Mouse (Mus musculus) liver, embryonic 13.5 days (tissue): ENCODE measurements around the gene Tpcn2. TPM values are rescaled to one million over a fixed set of nuclear protein-coding genes. Genes with fewer than 3 reads are reported as not detected.

ENCODE experiments used
- ATAC-seq: fragments of 200-750 bp; cut with Nextera tagmentation; 2 replicates; pipeline ENCODE4 v1.8.0; 2017; ENCODE audit warnings: low read depth, mild to moderate bottlenecking, moderate number of reproducible peaks, moderate library complexity
- DNase-seq: peaks from one replicate; pipeline ENCODE4 v3.0.0; 2022
- H3K27ac ChIP-seq: fragments of 300-500 bp; sonication (generic); 2 replicates; pipeline ENCODE4 v1.5.1; 2015; ENCODE audit warnings: moderate library complexity, mild to moderate bottlenecking, inconsistent platforms
- H3K27me3 ChIP-seq: fragments of 300-500 bp; sonication (generic); 2 replicates; pipeline ENCODE4 v1.6.1; 2015; ENCODE audit warnings: mild to moderate bottlenecking, inconsistent platforms
- H3K36me3 ChIP-seq: fragments of 300-500 bp; sonication (generic); 2 replicates; pipeline ENCODE4 v1.6.1; 2015; ENCODE audit warnings: mild to moderate bottlenecking, inconsistent platforms
- H3K4me1 ChIP-seq: fragments of 300-500 bp; sonication (generic); replicated peaks from 2 replicates; pipeline ENCODE4 v1.6.1; 2015; ENCODE audit warnings: inconsistent platforms
- H3K4me2 ChIP-seq: fragments of 300-500 bp; sonication (generic); 2 replicates; pipeline ENCODE4 v1.6.1; 2015; ENCODE audit warnings: inconsistent platforms, mild to moderate bottlenecking, moderate library complexity
- H3K4me3 ChIP-seq: fragments of 300-500 bp; sonication (generic); replicated peaks from 2 replicates; pipeline ENCODE4 v1.5.1; 2015; ENCODE audit warnings: mild to moderate bottlenecking, inconsistent platforms
- H3K9ac ChIP-seq: fragments of 300-500 bp; sonication (generic); 2 replicates; pipeline ENCODE4 v1.6.1; 2015; ENCODE audit warnings: mild to moderate bottlenecking, inconsistent platforms
- H3K9me3 ChIP-seq: fragments of 300-500 bp; sonication (generic); replicated peaks from 2 replicates; pipeline ENCODE4 v1.6.1; 2016; ENCODE audit warnings: inconsistent platforms
- WGBS: fragments of 180-500 bp; shearing (Covaris S2); methylation state at CpG from one replicate; pipeline ENCODE4 v1.1.7; 2015; ENCODE audit not compliant: insufficient replicate concordance; 5-methylcytosine and 5-hydroxymethylcytosine counted together
- polyA plus RNA-seq: library from polyadenylated mRNA; unstranded; fragments of >200 nt; fragmentation: Nextera tagmentation; extraction: Ambion mirVana; gene quantifications from 2 replicates; pipeline ENCODE4 v1.2.1, GENCODE M21; 2015

Tpcn2 gene
- polyA plus RNA-seq, 1 experiment from 2014 or later, result 1.9 TPM

GRCm38 (mm10) chr7:145298666-145299490 is 15.1 kb upstream of the Tpcn2 start:
- WGBS, result 51% methylated on average over 3 of the region's 3 CpGs
- Histone ChIP-seq H3K4me1 (peaks cover 15% of the 10 kb centered on the region), H3K4me3 (no peak overlapping the region), H3K9ac (no peak overlapping the region), H3K36me3 (no peaks in the 10 kb centered on the region), H3K27me3 (no peaks in the 10 kb centered on the region), H3K9me3 (no peaks in the 10 kb centered on the region), H3K27ac (no peak overlapping the region), H3K4me2 (no peak overlapping the region)
- DNase-seq (no peak), ATAC-seq (no peak)

GRCm38 (mm10) chr7:145293859-145294258 is 10.0 kb upstream of the Tpcn2 start:
- WGBS, result 27% methylated on average over 6 of the region's 6 CpGs
- no peaks in the 10 kb centered on the region for H3K4me1 ChIP-seq
- DNase-seq (no peak), ATAC-seq (no peak)
- peaks cover 3% of the 10 kb centered on the region; the same call in 1 of the 2 replicates for H3K27me3 ChIP-seq
- no peak overlapping the region for H3K9ac ChIP-seq
- no peak overlapping the region for H3K4me3 ChIP-seq
- no peaks in the 10 kb centered on the region for H3K36me3 ChIP-seq
- no peak overlapping the region for H3K27ac ChIP-seq
- H3K4me2 ChIP-seq, result no peak overlapping the region
- no peaks in the 10 kb centered on the region for H3K9me3 ChIP-seq

GRCm38 (mm10) chr7:145292726-145293125 is 8.9 kb upstream of the Tpcn2 start:
- H3K4me3 ChIP-seq, result no peak overlapping the region
- DNase-seq (no peak), ATAC-seq (no peak)
- H3K27ac ChIP-seq, result no peak overlapping the region
- no peaks in the 10 kb centered on the region for H3K36me3 ChIP-seq
- no peaks in the 10 kb centered on the region for H3K9me3 ChIP-seq
- H3K9ac ChIP-seq, result no peak overlapping the region
- peaks cover 3% of the 10 kb centered on the region; the same call in 1 of the 2 replicates for H3K27me3 ChIP-seq
- 0 out of 2 replicates have a peak, but pooled peaks cover under 1% of the 10 kb centered on the region for H3K4me1 ChIP-seq
- H3K4me2 ChIP-seq, result no peak overlapping the region
- 49% methylated on average over 2 of the region's 2 CpGs for WGBS

- no peak overlapping the region for H3K27ac ChIP-seq
- no peaks in the 10 kb centered on the region for H3K9me3 ChIP-seq
- H3K9ac ChIP-seq, result no peak overlapping the region
- no peak for DNase-seq
- H3K36me3 ChIP-seq, result no peaks in the 10 kb centered on the region
- H3K4me3 ChIP-seq, result no peak overlapping the region
- ATAC-seq, result no peak
- WGBS, result 73% methylated on average over 2 of the region's 2 CpGs
- peaks cover 3% of the 10 kb centered on the region; the same call in 1 of the 2 replicates for H3K27me3 ChIP-seq
- no peak overlapping the region for H3K4me2 ChIP-seq
- 0 out of 2 replicates have a peak, but pooled peaks cover 4% of the 10 kb centered on the region for H3K4me1 ChIP-seq
Measured at GRCm38 (mm10) chr7:145291847-145292246, 8.0 kb upstream of the Tpcn2 start.

GRCm38 (mm10) chr7:145289302-145289701 is 5.5 kb upstream of the Tpcn2 start:
- 29% methylated on average over 5 of the region's 5 CpGs for WGBS
- H3K4me1 ChIP-seq, result 0 out of 2 replicates have a peak, but pooled peaks cover 4% of the 10 kb centered on the region
- H3K4me3 ChIP-seq, result no peak overlapping the region
- ATAC-seq (no peak), DNase-seq (no peak)
- peaks cover 3% of the 10 kb centered on the region; the same call in 1 of the 2 replicates for H3K27me3 ChIP-seq
- H3K27ac ChIP-seq, result no peak overlapping the region
- H3K4me2 ChIP-seq, result no peak overlapping the region
- H3K36me3 ChIP-seq, result no peaks in the 10 kb centered on the region
- H3K9me3 ChIP-seq, result no peaks in the 10 kb centered on the region
- H3K9ac ChIP-seq, result no peak overlapping the region

- 36% methylated on average over 6 of the region's 6 CpGs for WGBS
Measured at GRCm38 (mm10) chr7:145287410-145287809, 3.6 kb upstream of the Tpcn2 start.

GRCm38 (mm10) chr7:145285476-145285875 is 1.7 kb upstream of the Tpcn2 start:
- Histone ChIP-seq H3K4me2 (no peak overlapping the region), H3K9ac (no peak overlapping the region)
- no peak for DNase-seq

More at GRCm38 (mm10) chr7:145287410-145287809, 3.6 kb upstream of the Tpcn2 start:
- DNase-seq (no peak), ATAC-seq (no peak)
- no peak overlapping the region for H3K27ac ChIP-seq
- H3K9ac ChIP-seq, result no peak overlapping the region
- H3K4me1 ChIP-seq, result peaks cover 17% of the 10 kb centered on the region
- H3K9me3 ChIP-seq, result no peaks in the 10 kb centered on the region
- no peaks in the 10 kb centered on the region for H3K36me3 ChIP-seq
- H3K27me3 ChIP-seq, result peaks cover 3% of the 10 kb centered on the region; the same call in 1 of the 2 replicates
- H3K4me2 ChIP-seq, result no peak overlapping the region
- no peak overlapping the region for H3K4me3 ChIP-seq

GRCm38 (mm10) chr7:145284293-145284692 is 482 bp upstream of the Tpcn2 start:
- peak overlapping the region; percentile 74 for H3K4me2 ChIP-seq
- no peak overlapping the region for H3K27ac ChIP-seq
- H3K9me3 ChIP-seq, result no peaks in the 10 kb centered on the region
- no peak for DNase-seq
- ATAC-seq, result 0 out of 2 replicates have a peak, but pooled peaks have one; percentile 1
- H3K4me1 ChIP-seq, result peaks cover 29% of the 10 kb centered on the region
- H3K36me3 ChIP-seq, result peaks cover 6% of the 10 kb centered on the region; the same call in 1 of the 2 replicates
- no peaks in the 10 kb centered on the region for H3K27me3 ChIP-seq
- H3K4me3 ChIP-seq, result 0 out of 2 replicates have a peak overlapping the region, but pooled peaks have one; percentile 64
- H3K9ac ChIP-seq, result no peak overlapping the region
- 54% methylated on average over 3 of the region's 3 CpGs for WGBS

More at GRCm38 (mm10) chr7:145285476-145285875, 1.7 kb upstream of the Tpcn2 start:
- no peak for ATAC-seq
- Histone ChIP-seq H3K27me3 (peaks cover 2% of the 10 kb centered on the region; the same call in 1 of the 2 replicates), H3K36me3 (no peaks in the 10 kb centered on the region), H3K9me3 (no peaks in the 10 kb centered on the region), H3K27ac (no peak overlapping the region), H3K4me1 (peaks cover 29% of the 10 kb centered on the region), H3K4me3 (no peak overlapping the region)
- 66% methylated on average over 4 of the region's 4 CpGs for WGBS

GRCm38 (mm10) chr7:145283041-145283440 is 770 bp downstream of the Tpcn2 start:
- 35% methylated on average over 4 of the region's 4 CpGs for WGBS
- Histone ChIP-seq H3K4me3 (peak overlapping the region; percentile 64), H3K36me3 (peaks cover 17% of the 10 kb centered on the region; the same call in 1 of the 2 replicates), H3K9me3 (no peaks in the 10 kb centered on the region), H3K9ac (peak overlapping the region; percentile 69), H3K27me3 (no peaks in the 10 kb centered on the region), H3K4me2 (peak overlapping the region; percentile 74), H3K27ac (no peak overlapping the region), H3K4me1 (peaks cover 29% of the 10 kb centered on the region)
- no peak for ATAC-seq
- DNase-seq, result no peak

GRCm38 (mm10) chr7:145281396-145281795 is 2.4 kb downstream of the Tpcn2 start:
- no peaks in the 10 kb centered on the region for H3K27me3 ChIP-seq
- H3K4me2 ChIP-seq, result no peak overlapping the region
- WGBS, result 67% methylated on average over 4 of the region's 4 CpGs
- H3K9me3 ChIP-seq, result no peaks in the 10 kb centered on the region
- H3K27ac ChIP-seq, result no peak overlapping the region
- H3K4me1 ChIP-seq, result peaks cover 25% of the 10 kb centered on the region
- peaks cover 18% of the 10 kb centered on the region for H3K36me3 ChIP-seq
- no peak overlapping the region for H3K4me3 ChIP-seq
- DNase-seq (no peak), ATAC-seq (no peak)
- no peak overlapping the region for H3K9ac ChIP-seq

GRCm38 (mm10) chr7:145275488-145275887 is 8.3 kb downstream of the Tpcn2 start:
- no peaks in the 10 kb centered on the region for H3K4me1 ChIP-seq
- H3K9ac ChIP-seq, result no peak overlapping the region
- DNase-seq, result no peak
- no peak for ATAC-seq
- no peaks in the 10 kb centered on the region for H3K27me3 ChIP-seq
- H3K4me3 ChIP-seq, result no peak overlapping the region
- H3K27ac ChIP-seq, result no peak overlapping the region
- H3K9me3 ChIP-seq, result no peaks in the 10 kb centered on the region
- WGBS, result 66% methylated on average over 3 of the region's 3 CpGs
- no peak overlapping the region for H3K4me2 ChIP-seq
- peaks cover 47% of the 10 kb centered on the region for H3K36me3 ChIP-seq
